Comparison of ENCODE assay signal across 12 mouse cellular contexts in genomic region chr14:31406154-31406810, GRCm38 (mm10). TPM values are rescaled to one million over a fixed set of nuclear protein-coding genes. Genes with fewer than 3 reads are reported as not detected.
A peak's percentile ranks its signal among the peaks of the same experiment; 100 is the strongest.
DNase-seq lines count a peak whose midpoint lies in the region; ATAC-seq lines count a peak whose summit lies in the region.
"Had no signal": no experiment of that assay in that cellular context is flagged by ENCODE, and none has a peak within 500 bp of the region (broad histone marks: within the 10 kb centered on the region; RNA-seq: fewer than 3 reads in every experiment).

No protein-coding gene starts in this region.

- H3K27me3 ChIP-seq in heart, embryonic 16.5 days (ENCODE audit: control insufficient read depth, insufficient read depth, low read length): no peaks in the 10 kb centered on the region
- H3K27me3 ChIP-seq in liver, embryonic 13.5 days: no peaks in the 10 kb centered on the region
- H3K27me3 ChIP-seq in liver, embryonic 11.5 days (replicated peaks; ENCODE audit: control insufficient read depth, insufficient read depth, low read length): no peaks in the 10 kb centered on the region
- no peaks in the 10 kb centered on the region for H3K27me3 ChIP-seq in embryonic facial prominence, embryonic 10.5 days (replicated peaks; ENCODE audit: low read depth, poor library complexity, severe bottlenecking)
- H3K27me3 ChIP-seq: hindbrain, embryonic 12.5 days; Patski had no signal

- DNase-seq in heart, postnatal 14 days: no peak
- no peak for DNase-seq in liver, embryonic 13.5 days
- DNase-seq in liver, embryonic 11.5 days (ENCODE audit: low spot score): no peak
- DNase-seq in cerebellum, adult 11 months: peak; percentile 75
- peak; percentile 74 for DNase-seq in gastrocnemius, postnatal 25 days
- DNase-seq in right cerebral cortex, postnatal 14 days: no peak
- no peak for DNase-seq in embryonic facial prominence, embryonic 10.5 days (ENCODE audit: low spot score)
- DNase-seq: thymus, postnatal 25 days had no signal

- H3K4me3 ChIP-seq in heart, embryonic 16.5 days (ENCODE audit: low read length): no peak overlapping the region
- no peak overlapping the region for H3K4me3 ChIP-seq in liver, embryonic 13.5 days (replicated peaks)
- no peak overlapping the region for H3K4me3 ChIP-seq in liver, embryonic 11.5 days (ENCODE audit: low read depth, low read length)
- no peak overlapping the region for H3K4me3 ChIP-seq in embryonic facial prominence, embryonic 10.5 days
- H3K4me3 ChIP-seq: hindbrain, embryonic 12.5 days had no signal

- no peaks in the 10 kb centered on the region for H3K36me3 ChIP-seq in heart, embryonic 16.5 days (ENCODE audit: control insufficient read depth, insufficient read depth)
- H3K36me3 ChIP-seq in liver, embryonic 13.5 days: peaks cover 12% of the 10 kb centered on the region; the same call in 1 of the 2 replicates
- H3K36me3 ChIP-seq in liver, embryonic 11.5 days (ENCODE audit: control insufficient read depth, insufficient read depth, low read length): no peaks in the 10 kb centered on the region
- H3K36me3 ChIP-seq in embryonic facial prominence, embryonic 10.5 days (replicated peaks): peaks cover 42% of the 10 kb centered on the region

- 0 out of 2 replicates have a peak overlapping the region, but pooled peaks have one; percentile 35 for H3K9ac ChIP-seq in heart, embryonic 16.5 days (ENCODE audit: low read length)
- 0 out of 2 replicates have a peak overlapping the region, but pooled peaks have one; percentile 29 for H3K9ac ChIP-seq in liver, embryonic 13.5 days
- H3K9ac ChIP-seq in liver, embryonic 11.5 days (ENCODE audit: low read depth, low read length): no peak overlapping the region
- H3K9ac ChIP-seq: hindbrain, embryonic 12.5 days had no signal

- H3K27ac ChIP-seq in heart, embryonic 16.5 days (ENCODE audit: low read length): peak overlapping the region; percentile 10; the same call in 1 of the 2 replicates
- H3K27ac ChIP-seq in liver, embryonic 13.5 days: peak overlapping the region; percentile 78
- no peak overlapping the region for H3K27ac ChIP-seq in liver, embryonic 11.5 days (ENCODE audit: low read depth, low read length)
- H3K27ac ChIP-seq in embryonic facial prominence, embryonic 10.5 days (replicated peaks): no peak overlapping the region
- H3K27ac ChIP-seq: hindbrain, embryonic 12.5 days had no signal

- H3K4me2 ChIP-seq in heart, embryonic 16.5 days (ENCODE audit: low read depth, low read length): no peak overlapping the region
- no peak overlapping the region for H3K4me2 ChIP-seq in liver, embryonic 13.5 days
- H3K4me2 ChIP-seq in liver, embryonic 11.5 days: no peak overlapping the region
- H3K4me2 ChIP-seq: hindbrain, embryonic 12.5 days had no signal

- intact Hi-C loops in heart, postnatal 14 days (cut with DNase I): no loop called here

- no peak for ATAC-seq in heart, embryonic 16.5 days (replicated peaks; ENCODE audit: extremely low read depth, insufficient read depth, low FRiP score)
- ATAC-seq in liver, embryonic 13.5 days (ENCODE audit: low read depth): no peak
- ATAC-seq in liver, embryonic 11.5 days (replicated peaks; ENCODE audit: low FRiP score): no peak
- ATAC-seq: CD4-positive, CD25-positive, alpha-beta regulatory T cell, adult 4 months; Patski had no signal

- no peaks in the 10 kb centered on the region for H3K9me3 ChIP-seq in heart, embryonic 16.5 days (replicated peaks; ENCODE audit: control insufficient read depth, low read length)
- no peaks in the 10 kb centered on the region for H3K9me3 ChIP-seq in liver, embryonic 13.5 days (replicated peaks)
- H3K9me3 ChIP-seq in liver, embryonic 11.5 days (ENCODE audit: control insufficient read depth, low read length): no peaks in the 10 kb centered on the region
- no peaks in the 10 kb centered on the region for H3K9me3 ChIP-seq in embryonic facial prominence, embryonic 10.5 days
- H3K9me3 ChIP-seq: hindbrain, embryonic 12.5 days had no signal

- 66% methylated on average over 12 of the region's 12 CpGs for WGBS in heart, embryonic 16.5 days
- WGBS in liver, embryonic 13.5 days (ENCODE audit: insufficient replicate concordance): 83% methylated on average over 12 of the region's 12 CpGs
- 86% methylated on average over 12 of the region's 12 CpGs for WGBS in liver, embryonic 11.5 days
- 90% methylated on average over 12 of the region's 12 CpGs for whole genome bisulfite sequencing in embryonic facial prominence, embryonic 10.5 days

- peaks cover 70% of the 10 kb centered on the region for H3K4me1 ChIP-seq in heart, embryonic 16.5 days (ENCODE audit: control insufficient read depth, insufficient read depth, low read length)
- H3K4me1 ChIP-seq in liver, embryonic 13.5 days (replicated peaks): peaks cover 98% of the 10 kb centered on the region
- peaks cover 46% of the 10 kb centered on the region for H3K4me1 ChIP-seq in liver, embryonic 11.5 days (replicated peaks; ENCODE audit: control insufficient read depth, insufficient read depth, low read length)
- H3K4me1 ChIP-seq in embryonic facial prominence, embryonic 10.5 days: peaks cover 67% of the 10 kb centered on the region

RNA-seq across cellular contexts. Expression of gene Sh3bp5, which starts 29.6 kb away (rescaled TPM):
- 25.8 and 26.4 TPM in 2 replicates for polyA plus RNA-seq in heart, embryonic 16.5 days (2015; fragmentation: Nextera tagmentation; extraction: Ambion mirVana)
- total RNA-seq in heart, postnatal 14 days (2021): 10 to 100 TPM; 44.4 to 47.3 TPM
- polyA plus RNA-seq in liver, embryonic 13.5 days (2015; fragmentation: Nextera tagmentation; extraction: Ambion mirVana): 13.3 and 16.2 TPM in 2 replicates
- polyA plus RNA-seq in liver, embryonic 11.5 days (2014; fragmentation: Nextera tagmentation; extraction: Ambion mirVana): 15.0 and 17.3 TPM in 2 replicates
- total RNA-seq in gastrocnemius, postnatal 25 days (2021): 10 to 100 TPM; 33.9 to 46.8 TPM
- 26.3 and 30.2 TPM in 2 replicates for polyA plus RNA-seq in embryonic facial prominence, embryonic 10.5 days (2016; fragmentation: Nextera tagmentation; extraction: Ambion mirVana)

Comparison
In these comparisons a context has a peak if more than half of its experiments do, and no peak if none do; other contexts are left out.
1. H3K27ac ChIP-seq: peak in heart, embryonic 16.5 days (single experiment) and liver, embryonic 13.5 days (single experiment); none in liver, embryonic 11.5 days (single experiment) and embryonic facial prominence, embryonic 10.5 days (single experiment).
2. DNase-seq: peak in cerebellum, adult 11 months (single experiment) and gastrocnemius, postnatal 25 days (single experiment); none in heart, postnatal 14 days (0 of 2), liver, embryonic 13.5 days (single experiment), liver, embryonic 11.5 days (single experiment), right cerebral cortex, postnatal 14 days (single experiment) and embryonic facial prominence, embryonic 10.5 days (single experiment).